Mouse (Mus musculus): Measurements from ENCODE around the gene Hsd3b7. TPM values are rescaled to one million over a fixed set of nuclear protein-coding genes. Genes with fewer than 3 reads are reported as not detected.
"Not testable (repeated sequence)": the region's sequence is repeated elsewhere in the genome, so short reads cannot be mapped to it uniquely, and the experiment has no call there.

Hsd3b7 gene
- polyA plus RNA-seq, 1 experiment from 2014 or later: 8.9 TPM

DNA sequence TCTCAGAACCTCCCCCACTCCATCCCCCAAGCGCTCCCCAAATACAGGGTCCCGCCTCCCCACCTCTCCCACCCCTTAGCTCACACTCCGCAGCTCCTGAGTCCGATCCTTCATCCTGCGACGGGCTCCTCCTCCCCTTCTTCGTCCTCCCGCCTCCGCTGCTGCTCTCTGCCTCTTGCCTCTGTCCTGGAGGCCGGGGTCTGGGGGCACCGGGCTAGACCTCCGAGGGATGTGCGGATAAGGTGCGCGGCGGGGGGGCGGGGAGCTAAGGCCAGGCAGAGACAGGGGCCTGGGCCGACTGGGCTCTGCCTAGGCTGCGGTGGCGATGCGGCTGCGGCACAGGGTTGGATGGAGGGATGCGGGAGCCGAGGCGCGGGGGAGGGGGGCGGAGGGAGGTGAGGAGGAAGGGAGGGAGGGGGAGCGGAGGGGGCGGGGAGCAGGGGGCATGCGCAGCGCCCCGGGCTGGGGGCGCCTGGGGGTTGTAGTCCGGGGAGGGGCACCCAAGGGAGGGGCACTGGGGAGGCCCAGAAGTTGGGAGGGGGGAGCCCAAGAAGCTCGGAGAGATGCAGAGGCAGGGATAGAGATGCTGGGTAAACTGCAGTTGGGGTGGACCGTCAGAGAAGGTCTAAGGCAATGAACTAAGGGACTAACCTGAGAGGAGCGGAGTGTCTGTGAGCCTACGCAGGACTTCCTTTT is 23.9 kb downstream of the Hsd3b7 start, which contains the start of the genes Stx4a and Stx1b:
Gene Stx4a, plus strand, starts transcription at position 119 of the 696 bp plus-strand sequence.
Gene Stx1b, minus strand, starts transcription at position 374 of the 696 bp plus-strand sequence.
- Histone ChIP-seq H3K9me3 (no peaks in the 10 kb centered on the region), H3K27me3 (replicated peaks) (no peaks in the 10 kb centered on the region), H3K4me2 (peak within 1 kb of the TSS; percentile 85), H3K36me3 (replicated peaks) (no peaks in the 10 kb centered on the region), H3K4me3 (peak within 1 kb of the TSS; percentile 91), H3K4me1 (peaks cover 30% of the 10 kb centered on the region), H3K9ac (peak within 1 kb of the TSS; percentile 93), H3K27ac (peak within 1 kb of the TSS; percentile 93)
- 3% methylated on average over 28 of the region's 38 CpGs for WGBS
- peak; percentile 91 for ATAC-seq (replicated peaks)

DNA sequence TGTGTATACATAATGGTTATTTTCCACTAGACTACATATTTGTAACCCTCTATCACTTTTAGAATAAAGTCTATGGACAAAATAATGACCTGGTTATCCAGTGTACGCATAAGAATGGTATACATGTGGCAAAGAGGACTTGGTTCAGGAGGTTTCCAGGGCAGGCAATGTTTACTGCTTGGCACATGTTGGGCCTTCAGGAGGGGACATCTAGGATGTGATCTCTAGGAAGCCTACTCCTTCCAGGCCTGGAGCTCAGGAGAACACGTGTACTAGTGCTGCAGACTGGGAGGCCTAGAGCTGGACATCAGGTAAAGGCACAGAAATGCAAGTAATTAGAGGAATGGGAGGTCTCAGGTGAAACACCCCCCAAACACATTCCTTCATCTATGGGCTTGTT is 35.1 kb downstream of the Hsd3b7 start:
- Histone ChIP-seq H3K9ac (no peak overlapping the region), H3K9me3 (no peaks in the 10 kb centered on the region), H3K27ac (no peak overlapping the region), H3K27me3 (replicated peaks) (no peaks in the 10 kb centered on the region), H3K4me2 (no peak overlapping the region), H3K4me1 (peaks cover 3% of the 10 kb centered on the region; the same call in 1 of the 2 replicates), H3K4me3 (no peak overlapping the region), H3K36me3 (replicated peaks) (no peaks in the 10 kb centered on the region)
- ATAC-seq (replicated peaks): no peak
- WGBS: 79% methylated on average over 2 of the region's 2 CpGs

DNA sequence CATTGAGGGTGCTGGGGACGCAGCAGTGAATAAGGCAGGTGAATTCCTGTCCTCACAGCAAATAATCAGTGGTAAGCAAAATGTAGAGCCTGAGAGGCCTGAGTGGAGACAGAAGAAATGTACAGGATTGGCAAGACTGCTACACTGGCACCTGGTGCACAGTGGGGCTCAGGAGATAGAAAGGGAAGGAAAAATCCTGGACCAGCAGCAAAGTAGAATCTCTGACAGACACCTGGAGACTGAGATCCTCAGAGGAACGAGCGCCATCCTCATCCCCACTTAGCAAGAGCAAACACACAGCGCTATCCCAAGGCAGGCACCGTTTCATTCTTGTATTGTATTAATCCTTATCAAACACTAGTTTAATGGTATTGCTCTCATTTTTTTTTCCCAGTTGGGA is 37.1 kb downstream of the Hsd3b7 start:
- no peak overlapping the region for H3K9ac ChIP-seq
- H3K27ac ChIP-seq: no peak overlapping the region
- whole genome bisulfite sequencing: 89% methylated on average over 5 of the region's 5 CpGs
- no peak overlapping the region for H3K4me2 ChIP-seq
- H3K27me3 ChIP-seq (replicated peaks): no peaks in the 10 kb centered on the region
- H3K4me1 ChIP-seq: peaks cover 9% of the 10 kb centered on the region
- no peak overlapping the region for H3K4me3 ChIP-seq
- no peaks in the 10 kb centered on the region for H3K36me3 ChIP-seq (replicated peaks)
- no peak for ATAC-seq (replicated peaks)
- no peaks in the 10 kb centered on the region for H3K9me3 ChIP-seq

DNA sequence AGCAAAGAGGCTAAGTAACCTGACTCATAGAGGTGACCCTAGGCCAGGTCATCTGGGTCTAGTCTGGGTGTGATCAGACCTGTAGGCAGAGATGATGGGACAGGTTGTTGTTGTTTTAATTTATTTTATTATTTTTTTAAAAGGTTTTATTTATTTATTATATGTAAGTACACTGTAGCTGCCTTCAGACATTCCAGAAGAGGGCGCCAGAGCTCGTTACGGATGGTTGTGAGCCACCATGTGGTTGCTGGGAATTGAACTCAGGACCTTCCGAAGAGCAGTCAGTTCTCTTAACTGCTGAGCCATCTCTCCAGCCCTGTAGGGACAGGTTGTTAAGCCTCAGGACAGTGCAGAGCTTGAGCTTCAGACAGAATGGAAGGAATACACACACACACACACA is 37.5 kb downstream of the Hsd3b7 start:
- H3K4me2 ChIP-seq; H3K36me3 ChIP-seq (replicated peaks); ATAC-seq (replicated peaks); H3K4me3 ChIP-seq; H3K9me3 ChIP-seq; H3K27ac ChIP-seq; H3K9ac ChIP-seq; H3K27me3 ChIP-seq (replicated peaks): not testable (repeated sequence)
- 78% methylated on average over 4 of the region's 4 CpGs for WGBS
- peaks cover 13% of the 10 kb centered on the region for H3K4me1 ChIP-seq

DNA sequence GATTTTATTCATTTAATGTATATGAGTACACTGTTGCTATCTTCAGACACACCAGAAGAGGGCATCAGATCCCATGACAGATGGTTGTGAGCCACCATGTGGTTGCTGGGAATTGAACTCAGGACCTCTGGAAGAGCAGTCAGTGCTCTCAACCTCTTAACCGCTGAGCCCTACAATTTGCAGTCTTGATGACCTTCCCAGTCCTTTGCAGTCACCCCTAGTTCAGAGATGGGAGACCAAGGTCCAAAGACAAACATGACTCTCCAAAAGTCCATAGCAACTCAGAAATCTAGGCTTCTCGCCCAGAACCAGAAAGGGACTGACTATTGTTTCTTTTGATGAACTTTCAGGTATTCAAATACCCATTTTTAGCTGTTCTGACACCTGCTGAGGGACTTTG is 39.6 kb downstream of the Hsd3b7 start:
- H3K4me3 ChIP-seq; H3K9me3 ChIP-seq; H3K4me2 ChIP-seq; H3K27me3 ChIP-seq (replicated peaks); ATAC-seq (replicated peaks); H3K36me3 ChIP-seq (replicated peaks); H3K9ac ChIP-seq: not testable (repeated sequence)
- 0 out of 2 replicates have a peak overlapping the region, but pooled peaks have one; percentile 90 for H3K27ac ChIP-seq
- 72% methylated on average over 2 of the region's 2 CpGs for WGBS
- peaks cover 15% of the 10 kb centered on the region for H3K4me1 ChIP-seq

DNA sequence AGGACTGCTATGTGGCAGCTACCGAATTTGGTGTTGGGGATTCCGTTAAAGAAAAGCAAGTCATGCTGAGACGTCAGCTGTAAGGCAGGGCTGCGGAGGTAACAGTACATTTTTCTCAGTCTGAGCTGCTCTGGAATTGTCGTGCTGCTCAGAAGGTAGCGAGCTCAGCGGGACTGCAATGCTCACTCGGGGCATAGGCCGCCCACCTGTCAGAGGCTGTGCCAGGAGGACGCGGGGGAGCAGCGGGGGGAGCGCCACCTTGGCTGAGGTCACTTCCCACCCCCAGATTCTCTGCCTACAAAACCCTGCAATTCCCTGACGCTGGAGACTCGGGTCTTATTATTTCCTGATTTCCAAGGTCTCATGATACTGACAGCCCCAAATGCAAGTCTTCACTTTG is 40.5 kb downstream of the Hsd3b7 start:
- no peaks in the 10 kb centered on the region for H3K36me3 ChIP-seq (replicated peaks)
- H3K4me2 ChIP-seq: peak overlapping the region; percentile 89
- peaks cover 15% of the 10 kb centered on the region for H3K4me1 ChIP-seq
- H3K9ac ChIP-seq: peak overlapping the region; percentile 60
- no peaks in the 10 kb centered on the region for H3K9me3 ChIP-seq
- ATAC-seq (replicated peaks): peak; percentile 44; the same call in 1 of the 2 replicates
- 4% methylated on average over 15 of the region's 15 CpGs for WGBS
- no peaks in the 10 kb centered on the region for H3K27me3 ChIP-seq (replicated peaks)
- peak overlapping the region; percentile 66 for H3K4me3 ChIP-seq
- H3K27ac ChIP-seq: peak overlapping the region; percentile 90

DNA sequence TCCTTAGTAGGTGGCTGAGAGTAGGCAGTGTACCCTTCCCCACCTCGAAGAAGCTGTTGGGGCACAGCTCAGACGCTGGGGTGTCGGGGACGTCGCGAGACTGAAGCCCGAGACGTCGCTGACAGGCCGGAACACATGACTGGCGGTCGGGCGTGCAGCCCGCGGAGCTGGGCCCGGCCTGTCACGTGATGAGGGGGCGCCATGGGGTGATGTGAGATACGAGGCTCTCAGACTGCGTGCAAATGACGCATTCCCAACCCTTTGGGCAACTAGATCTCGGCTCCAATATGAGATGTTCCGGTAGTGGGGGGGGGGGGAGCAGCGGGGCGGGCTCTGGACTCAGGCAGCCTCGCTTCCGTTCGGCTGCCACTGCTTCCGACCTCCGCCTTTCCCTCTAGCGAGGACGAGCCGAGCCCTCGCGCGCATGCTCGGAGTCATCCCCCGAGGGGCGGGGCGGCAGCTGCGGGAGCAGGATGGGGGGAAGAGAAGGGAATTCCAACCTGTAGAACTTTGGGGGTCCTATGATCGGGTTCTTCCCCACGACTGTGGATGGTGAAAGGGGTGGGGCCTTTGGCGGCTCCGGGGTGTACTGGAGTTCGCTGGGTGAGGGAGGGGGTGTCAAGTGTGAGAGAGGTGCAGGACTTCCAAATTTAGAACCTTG is 41.1 kb downstream of the Hsd3b7 start:
- Histone ChIP-seq H3K4me1 (peaks cover 15% of the 10 kb centered on the region), H3K9me3 (no peaks in the 10 kb centered on the region), H3K4me3 (peak overlapping the region; percentile 66), H3K27me3 (replicated peaks) (no peaks in the 10 kb centered on the region), H3K9ac (peak overlapping the region; percentile 60), H3K4me2 (peak overlapping the region; percentile 89), H3K36me3 (replicated peaks) (no peaks in the 10 kb centered on the region), H3K27ac (peak overlapping the region; percentile 90)
- WGBS: under 1% methylated on average over 39 of the region's 46 CpGs
- peak; percentile 96 for ATAC-seq (replicated peaks)

DNA sequence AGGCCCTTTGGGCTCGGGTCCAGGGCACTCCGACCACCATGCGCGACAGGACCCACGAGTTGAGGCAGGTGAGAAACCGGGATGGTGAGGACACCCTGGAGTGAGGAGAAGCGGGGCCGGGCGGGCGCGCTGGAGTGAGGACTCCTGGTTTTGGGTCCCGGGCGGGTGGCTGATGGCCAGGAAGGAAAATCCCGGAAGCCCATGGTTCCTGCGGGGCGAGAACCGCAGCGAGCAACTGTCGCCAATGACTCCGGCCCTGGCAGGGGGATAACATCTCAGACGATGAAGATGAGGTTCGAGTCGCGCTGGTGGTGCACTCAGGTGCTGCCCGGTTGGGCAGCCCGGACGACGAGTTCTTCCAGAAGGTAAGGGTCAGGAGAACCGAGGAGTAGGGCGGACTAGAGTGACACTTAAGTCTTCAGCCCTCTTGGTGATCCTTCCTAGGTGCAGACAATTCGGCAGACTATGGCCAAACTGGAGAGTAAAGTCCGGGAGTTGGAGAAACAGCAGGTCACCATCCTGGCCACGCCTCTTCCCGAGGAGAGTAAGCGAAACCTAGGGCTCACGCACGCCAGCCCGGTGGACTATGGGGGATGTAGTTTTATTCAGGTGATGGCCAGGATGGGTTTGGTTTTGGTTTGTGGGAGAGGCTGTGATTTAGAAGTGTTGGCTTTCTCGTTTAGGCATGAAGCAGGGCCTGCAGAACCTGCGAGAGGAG is 41.8 kb downstream of the Hsd3b7 start:
- no peaks in the 10 kb centered on the region for H3K36me3 ChIP-seq (replicated peaks)
- H3K9ac ChIP-seq: peak overlapping the region; percentile 60
- no peaks in the 10 kb centered on the region for H3K27me3 ChIP-seq (replicated peaks)
- peak overlapping the region; percentile 66 for H3K4me3 ChIP-seq
- ATAC-seq (replicated peaks): peak; percentile 68
- peak overlapping the region; percentile 89 for H3K4me2 ChIP-seq
- 1% methylated on average over 40 of the region's 40 CpGs for WGBS
- no peaks in the 10 kb centered on the region for H3K9me3 ChIP-seq
- H3K4me1 ChIP-seq: peaks cover 15% of the 10 kb centered on the region
- H3K27ac ChIP-seq: peak overlapping the region; percentile 90

DNA sequence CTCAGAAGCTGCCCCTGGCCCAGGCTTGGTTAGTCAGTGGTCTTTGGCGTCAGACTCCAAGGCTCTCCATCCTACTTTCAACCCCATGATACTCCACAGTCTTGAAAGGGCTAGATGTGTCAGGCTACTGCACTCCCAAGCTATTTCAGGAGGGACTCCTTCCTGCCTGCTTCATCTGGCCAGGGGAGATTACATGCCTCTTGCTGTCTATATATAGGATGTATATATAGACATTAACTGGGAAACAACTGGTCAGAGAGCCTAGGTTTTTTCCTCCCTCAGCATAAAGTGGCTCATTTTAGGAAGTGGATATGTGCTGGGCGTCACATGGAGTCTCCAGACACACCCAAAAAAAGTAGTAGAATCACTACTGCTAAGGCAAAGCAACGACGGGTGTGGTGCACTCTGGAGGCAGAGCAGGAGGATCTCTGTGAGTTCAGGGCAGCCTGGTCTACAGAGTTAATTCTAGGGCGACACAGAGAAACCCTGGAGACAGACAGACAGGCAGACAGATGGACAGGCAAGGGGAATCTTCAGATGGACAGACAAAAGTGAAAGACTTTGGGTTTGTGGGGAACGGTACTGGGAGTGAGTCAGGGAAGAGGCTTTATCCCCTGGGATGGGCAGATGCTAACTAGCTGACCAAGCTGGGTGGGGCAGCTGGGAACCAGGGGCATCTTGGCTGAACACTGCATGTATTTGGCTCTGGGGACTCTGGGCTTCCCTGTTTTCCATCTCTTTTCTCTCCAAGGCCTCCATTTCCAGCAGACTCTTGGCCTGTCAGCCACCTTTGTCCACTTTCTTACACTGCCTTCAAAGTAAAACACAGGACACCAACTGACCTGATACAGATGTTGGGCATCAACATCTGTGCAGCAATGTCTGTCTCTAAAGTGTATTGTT is 49.8 kb downstream of the Hsd3b7 start:
- ATAC-seq (replicated peaks): no peak
- no peaks in the 10 kb centered on the region for H3K9me3 ChIP-seq
- H3K4me1 ChIP-seq: no peaks in the 10 kb centered on the region
- no peaks in the 10 kb centered on the region for H3K27me3 ChIP-seq (replicated peaks)
- no peak overlapping the region for H3K4me3 ChIP-seq
- H3K27ac ChIP-seq: no peak overlapping the region
- 84% methylated on average over 6 of the region's 6 CpGs for WGBS
- no peak overlapping the region for H3K9ac ChIP-seq
- no peaks in the 10 kb centered on the region for H3K36me3 ChIP-seq (replicated peaks)
- no peak overlapping the region for H3K4me2 ChIP-seq

DNA sequence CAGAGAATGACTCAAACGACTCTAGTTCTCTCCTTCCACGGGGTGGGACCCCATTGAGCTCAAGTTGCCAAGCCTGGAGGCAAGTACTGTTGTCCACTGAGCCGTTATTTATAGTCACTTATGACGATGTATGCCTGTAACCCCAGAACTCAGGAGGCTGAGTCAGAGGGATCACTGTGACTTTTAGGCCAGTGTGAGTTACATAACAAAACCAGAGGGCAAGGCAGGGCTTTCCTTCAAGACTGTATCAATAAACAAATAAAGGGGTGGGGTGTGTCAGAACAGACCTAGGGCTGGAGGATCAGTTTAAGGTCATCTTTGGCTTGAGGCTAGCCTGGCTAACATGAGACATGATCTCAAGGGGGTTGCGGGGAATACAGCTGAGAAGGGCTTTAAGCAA is 50.5 kb downstream of the Hsd3b7 start:
- no peak for ATAC-seq (replicated peaks)
- H3K4me2 ChIP-seq: no peak overlapping the region
- WGBS: 80% methylated on average over 5 of the region's 5 CpGs

More for the DNA sequence above, 50.5 kb downstream of the Hsd3b7 start:
- H3K9me3 ChIP-seq: no peaks in the 10 kb centered on the region
- no peaks in the 10 kb centered on the region for H3K36me3 ChIP-seq (replicated peaks)
- H3K9ac ChIP-seq: no peak overlapping the region
- no peaks in the 10 kb centered on the region for H3K27me3 ChIP-seq (replicated peaks)
- H3K4me3 ChIP-seq: no peak overlapping the region
- H3K27ac ChIP-seq: no peak overlapping the region
- H3K4me1 ChIP-seq: no peaks in the 10 kb centered on the region

All from midbrain, embryonic 15.5 days (tissue).